Mouse (Mus musculus) T-helper 1 cell (primary cell): ENCODE measurements at regions not wholly inside any gene's neighbourhood (a gene's known extent, or its start where the extent isn't known, plus 50 kb on each side); places are given as distances from the start of the nearest gene placed in this dataset.
"Not testable (repeated sequence)": the region's sequence is repeated elsewhere in the genome, so short reads cannot be mapped to it uniquely, and the experiment has no call there.

Experiments
- in situ Hi-C: fragments of 300-600 bp; cut with MboI, MseI; formaldehyde crosslinking; loops from one replicate; pipeline ENCODE4 v1.15.1; 2025; ENCODE audit warnings: high pct_unique_total_duplicates

DNA sequence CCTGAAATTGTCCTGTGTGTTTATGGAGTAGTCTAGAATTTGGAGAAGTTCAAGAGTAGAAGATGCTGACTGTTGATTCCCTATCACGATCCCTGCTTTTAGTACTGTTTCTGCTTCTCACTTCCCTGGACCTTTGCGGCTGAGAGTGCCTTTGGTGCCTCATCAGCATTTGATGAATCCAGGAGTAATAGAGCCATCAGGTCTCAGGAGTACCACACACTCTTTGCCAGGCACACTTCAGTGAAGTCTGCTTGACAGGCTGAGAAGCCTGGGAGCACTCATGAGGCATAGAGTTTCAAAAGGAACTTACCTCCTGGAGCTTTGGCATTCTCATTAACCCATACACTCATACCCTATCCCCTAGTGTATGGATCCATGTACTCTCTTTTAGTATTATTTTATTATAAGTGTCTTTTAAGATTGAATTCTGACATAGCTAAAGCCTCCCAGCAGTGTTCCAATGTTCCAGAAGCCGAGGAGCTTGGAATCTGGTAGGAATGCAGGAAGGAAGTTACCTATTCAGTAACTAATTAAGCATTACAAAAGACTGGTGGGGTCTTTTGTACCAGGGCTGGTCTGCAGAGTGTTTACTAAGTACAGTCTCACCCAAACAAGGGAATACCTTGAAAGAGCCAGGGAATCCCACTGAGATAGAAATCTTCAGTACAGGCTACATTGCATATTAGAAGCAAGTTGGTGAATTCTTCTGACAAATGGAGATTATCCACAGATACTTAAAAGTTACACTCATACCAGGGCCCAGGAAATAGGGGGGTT, 139.7 kb downstream of the Tex13c3 start:
- in situ Hi-C loops: not testable (repeated sequence)

DNA sequence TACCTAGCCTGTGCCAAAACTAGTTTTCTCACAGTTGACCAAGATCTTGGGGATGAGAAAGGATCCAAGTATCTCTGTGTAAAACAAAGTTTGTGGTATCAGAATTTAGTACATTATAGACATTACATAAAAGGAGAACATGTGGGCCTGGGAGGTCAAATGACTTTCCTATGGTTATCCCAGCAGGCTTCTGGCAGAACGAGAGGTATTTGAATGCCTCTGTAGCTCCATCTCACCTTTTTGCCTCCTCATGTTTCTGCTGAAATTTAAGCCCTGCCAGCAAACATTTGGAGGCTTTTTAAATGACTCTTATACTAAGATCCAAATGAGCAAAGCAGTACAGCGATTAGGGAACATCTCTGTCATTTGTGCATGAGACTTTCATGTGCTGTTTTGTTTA, 167.8 kb downstream of the Tex13c3 start:
- in situ Hi-C loops: no loop called here

DNA sequence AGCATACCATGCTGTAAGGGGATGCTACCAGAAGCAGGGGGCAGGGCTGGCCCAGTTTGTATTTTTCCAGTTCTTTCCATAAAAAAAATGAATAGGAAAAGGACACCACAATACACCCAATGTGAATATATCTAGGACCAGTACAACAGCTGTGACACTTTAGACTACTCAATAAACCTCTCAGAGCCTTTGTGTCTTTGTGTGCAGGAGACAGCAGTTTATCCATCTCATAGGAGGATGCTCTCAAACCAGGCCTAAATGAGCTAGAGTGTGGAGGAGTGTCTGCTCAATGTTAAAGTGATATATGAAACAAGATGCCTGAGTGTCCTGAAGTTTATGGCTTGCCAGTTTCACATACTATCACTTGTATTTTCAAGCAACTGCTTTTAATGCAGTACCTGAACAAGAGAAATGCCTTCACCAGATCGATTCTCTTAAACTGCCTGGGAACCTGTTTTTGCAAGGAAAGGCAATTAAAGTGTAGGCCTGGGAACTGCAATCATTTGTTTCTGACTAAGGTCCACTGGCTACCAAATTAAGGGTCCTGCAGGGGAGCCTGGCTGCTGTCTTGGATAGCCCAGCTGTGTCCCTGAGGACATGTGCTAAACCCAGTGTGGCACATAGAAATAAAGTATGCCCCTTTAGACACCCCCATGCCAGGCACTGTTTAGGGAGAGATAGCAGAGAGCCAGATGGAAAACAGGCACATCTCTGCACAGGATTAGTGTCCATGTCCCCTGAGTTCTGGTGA, 169.1 kb downstream of the Tex13c3 start:
- in situ Hi-C loops: no loop called here

DNA sequence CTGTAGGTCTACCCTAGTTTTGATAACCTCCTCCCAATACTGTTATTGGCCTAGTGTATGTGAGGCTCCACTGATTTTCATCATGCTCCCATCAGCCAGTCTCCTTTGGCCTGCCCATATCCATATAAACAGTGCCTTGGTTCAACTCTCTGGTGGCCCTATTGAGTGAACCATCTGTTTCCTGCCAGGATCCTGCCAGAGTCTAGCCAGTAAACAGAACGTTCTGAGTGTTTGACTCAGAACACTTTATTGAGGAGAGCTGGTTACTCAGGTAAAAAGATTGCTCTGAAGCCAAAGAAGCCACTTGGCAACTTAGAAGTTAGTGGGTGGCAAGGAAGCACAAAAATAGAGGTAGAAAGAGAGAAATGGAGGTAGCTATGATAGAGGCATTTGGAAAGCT, 169.7 kb downstream of the Tex13c3 start:
- in situ Hi-C loops: no loop called here

DNA sequence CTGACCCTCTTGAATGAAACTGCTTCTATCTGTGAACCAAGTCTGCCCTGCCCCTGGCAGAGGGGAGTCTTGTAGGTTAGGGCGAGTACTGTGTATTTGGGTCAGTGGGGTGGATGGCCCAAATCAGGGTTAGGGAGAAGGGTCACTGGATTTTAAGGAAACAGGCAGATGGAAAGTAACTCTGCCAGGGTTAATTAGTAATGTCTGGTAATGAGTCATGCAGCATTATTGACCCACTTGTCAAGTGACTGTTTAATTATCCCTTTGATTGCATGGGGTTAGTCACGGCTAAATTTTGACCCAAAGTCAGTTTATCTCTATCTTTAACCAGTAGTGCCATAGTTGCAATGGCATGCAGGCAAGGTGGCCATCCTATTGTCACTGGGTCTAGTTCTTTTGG, 192.9 kb downstream of the Tex13c3 start:
- in situ Hi-C loops: no loop called here

DNA sequence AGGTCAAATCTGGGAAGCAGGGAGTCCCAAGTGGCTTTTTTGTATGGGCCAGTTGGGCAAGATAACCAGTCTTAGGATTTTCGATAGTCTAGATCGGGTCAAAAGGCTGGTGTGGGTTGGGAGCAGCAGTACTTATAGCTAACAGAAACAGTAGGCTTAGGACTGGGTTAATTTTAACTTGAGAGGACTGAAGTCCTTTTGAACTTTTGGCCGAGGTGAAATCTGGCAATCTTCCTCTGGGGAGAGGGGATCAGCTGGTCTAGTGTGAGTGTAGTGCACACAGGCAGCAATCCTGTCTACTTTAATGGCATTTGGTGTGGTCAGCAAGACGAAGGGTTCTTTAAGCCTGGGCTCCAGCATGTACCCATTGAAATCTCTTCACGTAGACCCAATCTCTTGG, 194.7 kb downstream of the Tex13c3 start:
- in situ Hi-C loops: no loop called here

DNA sequence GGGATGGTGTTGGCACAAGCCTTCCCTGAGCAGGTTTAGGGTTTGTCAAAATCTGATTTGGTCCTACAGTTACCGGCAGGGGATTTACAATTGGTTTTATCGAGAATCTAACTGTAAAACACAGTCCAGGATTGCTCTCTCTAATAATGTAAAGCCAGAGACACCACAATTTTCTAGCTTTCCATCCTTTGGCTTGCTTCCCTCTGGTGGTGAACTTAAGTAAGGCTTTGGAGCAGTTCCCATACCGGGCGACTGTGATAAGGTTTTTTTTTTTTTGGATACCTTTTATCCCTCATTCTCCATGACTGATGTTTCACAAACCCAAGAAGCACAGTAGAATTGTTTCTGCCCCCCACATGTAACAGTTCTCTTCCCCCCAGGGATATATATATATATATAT, 195.3 kb downstream of the Tex13c3 start:
- in situ Hi-C loops: no loop called here

DNA sequence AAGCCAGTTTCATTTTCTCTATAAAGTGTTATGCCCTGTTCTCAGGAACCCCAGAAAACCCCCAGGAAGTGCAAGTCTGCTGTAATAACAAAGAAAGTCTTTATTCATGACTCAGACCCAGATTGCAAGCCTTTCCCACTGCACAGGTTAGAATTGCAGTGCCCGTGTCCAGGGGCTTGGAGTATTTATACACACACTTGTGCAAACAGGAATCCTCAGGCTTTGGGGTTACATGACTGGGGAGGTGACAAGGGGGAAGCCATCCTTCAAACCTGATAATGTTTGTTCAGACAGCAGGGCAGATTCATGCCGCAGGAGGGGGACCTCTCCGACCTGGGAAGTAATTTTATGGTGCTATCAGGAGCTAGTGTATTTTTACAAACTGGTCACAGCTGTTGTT, 198.0 kb downstream of the Tex13c3 start:
- in situ Hi-C loops: no loop called here

DNA sequence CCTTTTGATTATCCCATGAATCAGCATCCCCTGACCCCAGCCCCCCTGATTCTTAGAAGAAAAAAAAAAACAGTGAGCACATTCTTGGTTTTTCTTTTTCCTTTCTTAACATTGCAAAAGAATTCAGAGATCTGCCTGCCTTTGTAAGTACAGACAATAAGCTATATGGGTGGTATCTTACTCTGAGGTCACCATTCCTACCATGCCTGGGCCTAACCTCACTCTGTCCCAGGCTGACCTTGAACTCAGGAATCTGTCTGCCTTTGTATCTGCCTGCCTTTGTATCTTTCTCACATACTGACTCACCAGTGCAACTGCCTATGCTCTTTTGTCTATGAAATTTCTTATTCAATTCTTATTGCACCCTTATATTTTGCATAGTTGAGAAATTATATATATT, 216.9 kb downstream of the Tex13c3 start:
- in situ Hi-C loops: no loop called here

DNA sequence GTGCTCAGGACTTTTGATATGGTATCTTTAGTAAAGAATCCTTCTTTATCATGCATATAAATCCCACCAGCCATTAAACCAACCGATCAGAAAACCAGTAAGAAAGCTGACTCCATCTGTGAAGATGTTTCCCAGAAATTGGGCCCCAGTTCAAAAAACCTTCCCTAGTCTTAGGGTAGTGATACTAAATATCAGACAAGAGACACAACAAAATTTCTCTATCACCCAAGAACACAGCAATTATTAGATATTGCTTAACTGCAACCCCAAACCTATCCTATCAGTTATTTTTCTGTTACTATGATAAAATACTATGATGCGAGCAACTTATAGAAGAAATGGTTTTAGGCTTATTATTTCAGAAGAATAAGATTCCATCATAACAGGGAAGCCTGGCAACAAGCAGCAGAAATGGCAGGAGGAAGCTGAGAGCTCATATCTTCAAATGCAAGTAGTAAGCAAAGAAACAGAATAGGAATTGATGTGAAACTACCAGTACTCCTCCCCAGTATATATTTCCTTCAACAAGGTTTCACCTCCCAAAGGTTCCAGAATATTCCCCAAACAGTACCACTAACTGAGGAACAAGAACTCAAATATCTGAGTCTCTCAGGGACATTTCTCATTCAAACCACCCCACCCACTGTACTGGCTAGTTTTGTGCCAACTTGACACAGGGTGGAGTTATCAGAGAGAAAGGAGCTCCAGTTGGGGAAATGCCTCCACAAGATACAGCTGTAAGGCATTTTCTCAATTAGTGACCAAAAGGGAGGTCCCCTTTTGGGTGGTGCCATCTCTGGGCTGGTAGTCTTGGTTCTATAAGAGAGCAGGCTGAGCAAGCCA, 234.1 kb downstream of the Tex13c3 start:
- in situ Hi-C loops: loop anchor here (10.0 kb wide), 1 partner anchor 252 kb away; no protein-coding TSS in a partner anchor

DNA sequence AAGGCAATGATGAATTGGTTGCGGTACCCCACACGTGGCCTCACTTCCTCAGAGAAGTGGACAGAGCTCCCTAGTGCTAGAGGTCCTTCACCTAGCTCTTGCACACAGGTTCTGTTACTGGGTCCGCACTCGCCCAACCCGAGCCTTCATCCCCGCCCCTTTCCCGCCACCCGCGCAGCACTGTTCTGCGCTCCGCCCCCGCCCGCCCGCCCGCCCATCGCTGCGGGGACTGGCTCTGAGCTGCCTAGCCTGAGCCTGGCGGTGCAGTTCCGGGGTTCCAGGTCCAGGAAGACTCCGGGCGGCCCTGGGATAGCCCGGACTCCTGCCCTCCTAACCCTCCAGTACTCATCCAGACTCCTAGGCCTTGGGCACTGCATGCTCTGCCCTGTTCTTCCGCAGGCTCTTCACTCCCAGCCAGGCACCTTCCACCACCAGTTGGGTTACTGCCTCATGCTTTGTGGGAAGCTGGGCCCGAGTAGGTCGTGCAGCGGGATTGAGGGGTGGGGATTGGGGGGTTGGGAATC, 243.3 kb downstream of the Tex13c3 start:
- in situ Hi-C loops: no loop called here

DNA sequence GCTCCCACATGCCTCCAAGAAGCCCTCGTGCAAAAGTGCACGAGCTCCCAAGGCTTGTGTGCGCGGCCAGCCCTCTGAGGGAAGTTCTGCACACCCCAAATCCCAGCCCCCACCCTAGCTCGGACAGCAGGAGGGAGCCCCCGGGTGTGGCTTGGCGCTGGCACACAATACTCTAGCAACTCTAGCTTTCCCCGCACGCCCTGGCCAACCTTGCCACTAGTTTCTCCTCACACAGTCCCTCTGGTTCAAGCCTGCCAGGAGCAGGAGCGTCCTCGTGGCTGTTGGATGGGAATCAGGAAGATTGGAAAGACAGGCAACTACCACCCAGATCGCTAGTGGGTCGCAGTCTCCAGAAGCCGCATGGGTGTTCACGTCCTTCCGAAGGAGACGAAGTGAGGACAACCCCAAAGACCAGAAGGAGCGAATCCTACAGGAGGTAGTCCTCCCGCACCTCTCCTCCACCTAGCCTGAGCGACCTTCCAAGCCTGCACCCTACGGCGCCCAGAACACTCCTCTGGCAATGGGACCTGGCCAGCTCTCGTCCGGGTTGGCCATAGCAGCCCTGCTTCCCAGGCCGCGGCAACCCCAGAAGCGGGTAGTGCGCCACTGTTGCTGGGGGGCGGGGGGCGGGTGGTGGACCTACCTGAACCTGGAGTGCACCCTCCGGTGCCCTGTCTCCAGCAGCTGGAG, 243.9 kb downstream of the Tex13c3 start:
- in situ Hi-C loops: no loop called here

DNA sequence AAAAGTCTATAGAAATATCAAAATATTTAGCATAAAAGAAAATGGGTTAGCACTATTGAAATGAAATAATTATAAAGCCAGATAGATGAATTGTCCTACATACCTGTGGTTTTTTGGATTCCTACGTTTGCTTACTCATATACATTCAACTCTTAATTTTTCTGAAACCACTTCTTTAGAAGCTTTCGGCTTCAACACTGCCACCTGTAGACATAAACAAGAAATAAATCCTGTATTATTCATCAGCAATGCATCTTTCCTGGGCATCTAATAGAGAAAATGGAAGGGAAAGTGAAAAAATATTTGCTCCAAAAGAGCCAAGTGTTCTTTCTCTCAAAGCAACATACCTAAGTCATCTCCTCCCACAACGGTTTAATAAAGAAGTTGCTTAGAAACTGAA, 245.7 kb downstream of the Tex13c3 start:
- in situ Hi-C loops: no loop called here

DNA sequence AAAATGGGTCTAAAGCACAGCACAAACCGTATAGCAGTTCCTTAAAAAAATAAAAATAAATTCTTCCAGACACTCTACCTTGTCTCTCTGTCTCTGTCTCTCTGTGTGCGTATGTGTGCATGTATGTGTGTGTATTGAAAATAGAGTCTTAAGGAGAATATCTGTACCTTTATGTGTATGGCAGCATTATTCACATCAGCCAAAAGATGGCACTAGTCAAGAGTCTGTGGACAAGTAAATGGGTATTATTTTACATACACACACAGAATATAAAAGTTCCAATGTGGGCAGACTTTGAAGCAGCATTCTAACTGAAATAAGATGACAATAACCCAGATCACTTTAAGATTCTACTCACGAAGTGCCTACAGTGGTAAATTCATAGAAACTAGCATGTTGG, 249.3 kb downstream of the Tex13c3 start:
- in situ Hi-C loops: no loop called here

DNA sequence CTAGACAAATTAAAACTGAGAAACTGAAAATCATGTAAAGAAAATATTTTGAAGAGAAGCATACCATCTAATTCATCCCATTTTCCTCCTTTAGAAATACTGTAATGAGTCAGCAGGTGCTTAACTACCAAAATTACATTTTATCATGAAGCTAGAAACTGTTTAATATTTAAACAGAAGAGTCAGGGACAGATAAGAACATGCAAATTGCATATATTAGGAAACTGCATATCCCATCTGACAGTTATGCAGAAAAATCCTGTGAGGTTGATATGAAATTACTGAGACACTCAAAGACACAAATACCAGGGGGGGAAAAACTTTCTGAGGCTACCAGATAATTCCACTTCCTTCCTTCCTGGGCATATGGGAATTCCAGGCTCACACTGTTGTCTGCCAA, 257.8 kb downstream of the Tex13c3 start:
- in situ Hi-C loops: no loop called here

DNA sequence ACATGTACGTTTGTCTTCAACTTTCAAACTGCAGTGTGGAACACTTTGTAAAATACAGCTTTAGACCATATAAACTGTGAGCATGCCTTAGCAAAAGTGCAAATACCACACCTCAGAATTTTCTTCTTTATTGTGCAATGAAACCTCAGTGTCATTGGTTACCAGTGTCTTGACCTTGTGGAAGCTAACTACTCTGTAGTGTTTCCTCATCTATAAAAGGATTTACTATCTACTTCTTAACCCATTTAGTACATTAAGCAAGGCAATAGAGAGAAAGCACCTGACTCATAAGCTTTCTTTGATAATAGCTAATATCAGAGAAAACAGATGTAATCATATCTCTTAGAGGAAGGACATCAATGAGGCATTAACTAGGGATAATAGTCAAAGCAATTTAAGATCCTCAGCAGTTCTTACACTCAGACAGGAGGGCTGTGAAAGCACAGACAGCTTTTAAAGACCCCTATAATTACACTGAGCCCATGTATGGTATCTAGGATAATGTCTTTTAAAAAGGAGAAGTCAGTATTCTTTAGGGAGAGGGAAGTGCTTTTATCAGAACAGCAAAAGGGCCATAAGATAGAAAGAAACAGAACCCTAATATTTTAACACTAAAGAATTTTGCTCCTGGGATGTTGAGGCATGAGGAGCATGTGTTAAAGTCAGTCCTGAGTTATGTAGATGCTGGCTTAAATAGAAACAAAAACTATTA, 260.2 kb downstream of the Tex13c3 start:
- in situ Hi-C loops: no loop called here

DNA sequence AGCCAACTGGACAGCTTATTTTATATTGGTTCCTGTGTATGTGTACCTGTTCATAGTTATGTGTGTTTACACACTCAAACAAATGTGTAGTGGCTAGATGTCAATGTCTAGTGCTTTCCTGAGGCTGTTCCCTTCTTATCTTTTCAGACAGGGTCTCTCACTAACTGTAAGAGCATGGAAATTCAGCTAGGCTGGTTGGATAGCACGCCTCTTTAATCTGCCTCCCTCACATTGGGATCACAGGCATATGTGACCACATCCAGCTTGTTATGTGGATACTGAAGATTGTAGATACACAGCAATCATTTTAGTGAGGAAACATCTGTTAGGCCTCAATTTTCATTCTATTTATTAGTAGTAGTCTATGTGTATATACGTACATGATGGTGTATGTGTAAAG, 261.4 kb downstream of the Tex13c3 start:
- in situ Hi-C loops: no loop called here

DNA sequence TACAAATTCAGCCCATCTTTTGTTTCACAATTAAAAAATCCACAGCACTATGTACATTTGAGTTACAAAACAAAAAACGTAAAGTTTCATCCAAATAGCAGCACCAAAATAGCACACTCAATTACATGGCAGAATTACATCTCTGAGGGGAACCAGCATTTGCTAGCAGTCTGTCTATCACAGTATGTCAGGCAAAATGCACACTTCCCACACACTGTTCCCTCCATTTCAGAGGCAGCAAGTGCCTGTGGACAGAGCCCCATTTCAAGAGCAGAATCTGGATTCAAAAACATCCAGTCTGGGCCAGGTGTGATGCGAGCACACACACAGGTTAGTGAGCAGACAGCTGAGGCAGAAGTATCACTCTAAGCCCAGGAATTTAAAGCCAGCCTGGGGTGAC, 261.8 kb downstream of the Tex13c3 start:
- in situ Hi-C loops: no loop called here

DNA sequence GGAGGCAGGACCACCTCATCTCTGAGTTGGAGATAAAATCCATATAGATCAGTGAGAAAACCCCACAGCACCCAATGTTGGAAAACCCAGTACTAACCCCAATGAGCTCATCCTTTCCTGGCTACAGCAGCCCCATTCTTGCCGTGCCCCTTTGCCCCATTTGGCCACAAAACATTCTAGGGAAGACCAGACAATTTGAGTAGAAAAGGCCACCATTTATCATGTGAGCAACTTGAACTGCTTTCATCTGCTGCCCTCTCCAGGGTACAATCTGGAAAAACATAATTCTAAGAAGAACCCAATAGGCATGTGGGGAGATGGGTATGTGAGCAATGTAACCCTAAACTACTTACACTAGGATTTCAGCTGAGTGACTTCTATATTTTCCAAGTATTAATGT, 274.7 kb downstream of the Tex13c3 start:
- in situ Hi-C loops: no loop called here

DNA sequence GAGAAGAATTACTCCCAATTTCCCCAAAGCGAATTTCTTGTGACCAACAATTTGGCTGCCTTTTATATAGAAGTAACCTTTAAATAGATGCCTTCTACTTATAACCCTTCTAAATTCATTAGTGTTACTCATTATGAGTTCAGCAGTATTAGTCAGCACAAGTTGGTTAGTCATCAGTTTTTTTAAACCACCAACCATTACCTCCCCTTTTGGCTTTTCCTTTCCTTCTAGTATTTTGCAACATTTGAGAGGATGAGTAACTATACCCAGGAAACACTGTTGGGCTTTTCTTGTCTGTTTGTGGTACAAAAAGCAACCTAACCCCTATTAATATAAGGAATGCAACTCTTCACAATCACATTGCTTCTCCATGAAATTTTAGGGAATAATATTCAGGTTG, 278.6 kb downstream of the Tex13c3 start:
- in situ Hi-C loops: no loop called here

DNA sequence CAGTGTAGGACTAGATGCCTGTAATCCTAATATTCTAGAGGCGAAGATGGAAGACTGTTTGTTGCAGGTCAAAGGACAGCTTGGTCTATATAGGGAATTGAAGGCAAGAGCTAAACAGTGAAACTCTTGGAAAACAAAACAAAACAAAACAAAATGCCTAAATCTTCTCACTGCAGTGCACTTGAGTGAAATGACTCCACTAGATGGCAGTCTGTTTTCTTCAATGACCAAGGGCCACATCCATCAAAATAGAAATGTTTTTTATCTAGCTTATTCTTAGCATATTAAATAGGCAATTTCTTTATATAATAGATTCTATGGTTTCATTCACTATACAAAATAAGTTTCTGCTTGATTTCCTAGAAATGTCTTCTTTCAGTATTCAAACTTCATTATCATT, 279.7 kb downstream of the Tex13c3 start:
- in situ Hi-C loops: no loop called here
